11 mouse cellular contexts compared by ENCODE assay signal in genomic region chr5:66423466-66423865, GRCm38 (mm10).
"Had no signal": no experiment of that assay in that cellular context is flagged by ENCODE, and none has a peak within 500 bp of the region (broad histone marks: within the 10 kb centered on the region; RNA-seq: fewer than 3 reads in every experiment).

No protein-coding gene starts in this region.

- H3K36me3 ChIP-seq: liver, embryonic 13.5 days; neural tube, embryonic 12.5 days; neural tube, embryonic 15.5 days had no signal

- H3K27me3 ChIP-seq: liver, embryonic 13.5 days; neural tube, embryonic 12.5 days; neural tube, embryonic 15.5 days had no signal

- H3K4me2 ChIP-seq: liver, embryonic 13.5 days; midbrain, embryonic 11.5 days; neural tube, embryonic 12.5 days; neural tube, embryonic 15.5 days had no signal

- DNase-seq: layer of hippocampus, adult 9-11 months; layer of hippocampus, postnatal 36 days; liver, embryonic 13.5 days; thymus, adult 18-20 months; thymus, postnatal 36 days had no signal

- H3K4me1 ChIP-seq: liver, embryonic 13.5 days had no signal

- H3K9ac ChIP-seq: liver, embryonic 13.5 days; neural tube, embryonic 12.5 days; neural tube, embryonic 15.5 days had no signal

- H3K9me3 ChIP-seq: liver, embryonic 13.5 days; neural tube, embryonic 12.5 days; neural tube, embryonic 15.5 days had no signal

- H3K27ac ChIP-seq: kidney, postnatal 0 days; layer of hippocampus, adult 2 months; left cerebral cortex, adult 2 months; liver, embryonic 13.5 days; neural tube, embryonic 12.5 days; neural tube, embryonic 15.5 days had no signal

- H3K4me3 ChIP-seq: layer of hippocampus, adult 2 months; left cerebral cortex, adult 2 months; liver, embryonic 13.5 days; neural tube, embryonic 12.5 days; neural tube, embryonic 15.5 days had no signal
